Mouse (Mus musculus) brain, embryonic 14.5 days (tissue): ENCODE measurements around the gene Xirp1. TPM values are rescaled to one million over a fixed set of nuclear protein-coding genes. Genes with fewer than 3 reads are reported as not detected.
"Not testable (repeated sequence)": the region's sequence is repeated elsewhere in the genome, so short reads cannot be mapped to it uniquely, and the experiment has no call there.

Experiments used
- DNase-seq: peaks from one replicate; pipeline ENCODE4 v3.0.0-alpha.2; 2011; ENCODE audit warnings: low read depth
- CTCF ChIP-seq: fragments of 200-500 bp; IDR thresholded peaks from 2 replicates; pipeline ENCODE4 v1.5.1; 2012; ENCODE audit warnings: inconsistent platforms, mild to moderate bottlenecking, moderate library complexity, borderline replicate concordance; ENCODE audit not compliant: insufficient read depth, insufficient read length; ENCODE audit errors: extremely low read depth
- POLR2A ChIP-seq: fragments of 200-500 bp; IDR thresholded peaks from 2 replicates; pipeline ENCODE4 v1.6.1; 2012; ENCODE audit warnings: mild to moderate bottlenecking, inconsistent platforms, borderline replicate concordance; ENCODE audit not compliant: poor library complexity, insufficient read depth, insufficient read length, severe bottlenecking; ENCODE audit errors: extremely low read depth
- polyA plus RNA-seq: library from polyadenylated mRNA; depleted of rRNA; stranded (reverse); fragments of >200 nt; gene quantifications from 2 replicates; pipeline ENCODE4 v1.2.3, GENCODE M21; 2012

Gene Xirp1
- polyA plus RNA-seq, 1 experiment: not detected

GRCm38 (mm10) chr9:120020285-120020890, 3.0 kb downstream of the Xirp1 start:
- peak; percentile 76 for DNase-seq
- TF ChIP-seq CTCF (peak; percentile 64; the same call in 1 of the 2 replicates), POLR2A (no peak)

GRCm38 (mm10) chr9:120016956-120017355, 6.4 kb downstream of the Xirp1 start:
- DNase-seq: no peak
- TF ChIP-seq CTCF (no peak), POLR2A (no peak)

GRCm38 (mm10) chr9:120014828-120015227, 8.6 kb downstream of the Xirp1 start:
- TF ChIP-seq POLR2A (no peak), CTCF (no peak)
- no peak for DNase-seq

- no peak for DNase-seq
- no peak for TF ChIP-seq CTCF
- no peak for TF ChIP-seq POLR2A
Measured at GRCm38 (mm10) chr9:120013251-120013820, 10.1 kb downstream of the Xirp1 start.

GRCm38 (mm10) chr9:120012781-120013180, 10.6 kb downstream of the Xirp1 start:
- DNase-seq: no peak
- TF ChIP-seq CTCF (no peak), POLR2A (no peak)

- DNase-seq: not testable (repeated sequence)
Measured at GRCm38 (mm10) chr9:120012161-120012560, 11.2 kb downstream of the Xirp1 start.

GRCm38 (mm10) chr9:120011533-120011932, 11.9 kb downstream of the Xirp1 start:
- DNase-seq: peak; percentile 95
- peak; percentile 74; the same call in 1 of the 2 replicates for TF ChIP-seq CTCF
- no peak for TF ChIP-seq POLR2A

GRCm38 (mm10) chr9:120010781-120011511, 12.5 kb downstream of the Xirp1 start:
- TF ChIP-seq POLR2A (peak; percentile 75), CTCF (no peak)
- DNase-seq: peak; percentile 98

- no peak for DNase-seq
- TF ChIP-seq POLR2A: no peak
- TF ChIP-seq CTCF: no peak
Measured at GRCm38 (mm10) chr9:120009871-120010270, 13.5 kb downstream of the Xirp1 start.

- TF ChIP-seq CTCF: no peak
- TF ChIP-seq POLR2A: no peak
- DNase-seq: no peak
Measured at GRCm38 (mm10) chr9:120009226-120009841, 14.1 kb downstream of the Xirp1 start.

GRCm38 (mm10) chr9:120007833-120008232, 15.6 kb downstream of the Xirp1 start:
- DNase-seq: no peak
- TF ChIP-seq POLR2A: no peak
- no peak for TF ChIP-seq CTCF
